Mouse (Mus musculus): ENCODE data around the gene Srsf1.

Gene Srsf1

DNA sequence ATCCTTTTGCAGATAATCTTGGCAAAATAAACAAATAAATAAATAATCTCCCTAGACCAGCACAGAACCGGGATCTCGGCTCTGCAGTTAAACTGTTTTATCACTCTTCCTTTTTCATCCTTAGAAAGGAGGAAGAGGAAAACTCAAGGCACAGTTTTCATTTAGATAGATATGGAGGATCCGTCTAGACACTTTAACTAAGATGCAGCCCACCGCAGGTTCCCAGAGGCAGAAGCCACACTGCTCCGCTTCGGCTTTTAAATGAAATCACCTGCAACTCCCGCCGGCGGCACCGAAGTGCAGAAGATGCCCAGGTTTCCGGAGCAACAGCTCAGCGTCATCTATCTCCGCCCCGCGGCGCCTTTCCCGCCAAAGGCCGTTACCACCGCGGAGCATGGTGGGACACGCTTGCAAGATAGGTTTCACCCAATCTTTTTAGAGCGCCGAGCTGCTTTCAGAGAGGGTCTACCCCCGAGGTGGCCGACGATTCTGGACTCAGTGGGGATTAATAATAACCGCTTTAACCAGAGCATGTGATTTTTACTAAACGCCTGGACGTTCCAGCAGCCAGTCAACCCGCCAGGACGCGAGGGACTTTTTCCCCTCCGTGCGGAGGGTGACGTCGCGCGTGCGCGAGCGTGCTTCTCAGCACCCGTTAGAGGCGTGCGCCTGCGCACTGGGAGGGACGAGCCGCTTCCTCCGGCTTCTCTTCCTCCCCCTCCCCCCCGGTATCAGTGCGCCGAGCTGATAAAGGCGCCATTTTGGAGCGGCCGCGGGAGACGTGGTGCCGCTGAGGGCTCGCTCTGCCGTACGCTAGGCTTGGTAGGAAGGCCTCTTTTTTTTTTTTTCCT, at the start of gene Srsf1:
Srsf1 (plus strand) TSS at position 430 of the 851 bp plus-strand sequence.
- in situ Hi-C loops (cut with MboI; ENCODE audit: low sequenced_read_pairs) = loop anchor here (10.0 kb wide), 1 partner anchor 52 kb away; no protein-coding TSS in a partner anchor

GRCm38 (mm10) chr11:87999751-88000150, 47.4 kb upstream of the Srsf1 start:
- in situ Hi-C loops (cut with MboI; ENCODE audit: low sequenced_read_pairs) = loop anchor here (10.0 kb wide), 1 partner anchor 45 kb away; the partner anchor contains the start of gene Srsf1

DNA sequence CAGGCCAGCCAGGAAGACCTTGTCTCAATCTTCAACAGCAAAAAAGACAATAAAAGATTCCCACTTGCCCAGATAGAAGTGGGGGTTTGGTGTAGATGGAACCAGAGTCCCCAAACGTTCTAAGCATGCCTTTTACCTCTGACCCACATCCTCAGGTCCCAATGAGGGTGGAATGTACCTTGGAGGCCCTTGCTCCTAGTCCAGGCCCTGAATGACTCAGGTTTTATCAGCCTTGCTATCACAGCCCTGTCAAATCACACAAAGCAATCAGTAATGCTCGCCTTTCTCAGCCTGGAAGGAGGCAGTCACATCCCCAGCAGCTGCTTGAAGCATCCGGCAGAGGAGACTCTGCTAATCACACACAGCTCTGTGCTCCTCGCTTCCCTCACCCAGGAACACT, 44.4 kb upstream of the Srsf1 start:
- in situ Hi-C loops (cut with MboI; ENCODE audit: low sequenced_read_pairs) = no loop called here

DNA sequence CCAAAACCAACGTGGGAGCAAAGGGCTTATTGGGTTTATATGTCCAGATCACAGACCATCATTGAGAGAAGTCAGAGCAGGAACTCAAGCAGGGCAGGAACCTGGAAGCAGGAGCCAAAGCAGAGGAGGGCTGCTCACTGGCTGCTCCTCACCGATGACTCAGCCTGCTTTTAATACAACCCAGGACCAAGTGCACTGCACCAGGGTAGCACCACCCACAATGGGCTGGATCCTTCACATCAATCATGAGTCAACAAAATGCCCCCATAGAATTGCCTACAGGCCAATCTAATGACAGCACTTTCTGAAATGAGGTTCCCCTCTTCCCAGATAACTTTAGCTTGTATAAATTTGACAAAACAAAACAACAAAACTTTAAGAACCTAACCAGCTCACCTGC, 43.0 kb upstream of the Srsf1 start:
- in situ Hi-C loops (cut with MboI; ENCODE audit: low sequenced_read_pairs) = no loop called here

DNA sequence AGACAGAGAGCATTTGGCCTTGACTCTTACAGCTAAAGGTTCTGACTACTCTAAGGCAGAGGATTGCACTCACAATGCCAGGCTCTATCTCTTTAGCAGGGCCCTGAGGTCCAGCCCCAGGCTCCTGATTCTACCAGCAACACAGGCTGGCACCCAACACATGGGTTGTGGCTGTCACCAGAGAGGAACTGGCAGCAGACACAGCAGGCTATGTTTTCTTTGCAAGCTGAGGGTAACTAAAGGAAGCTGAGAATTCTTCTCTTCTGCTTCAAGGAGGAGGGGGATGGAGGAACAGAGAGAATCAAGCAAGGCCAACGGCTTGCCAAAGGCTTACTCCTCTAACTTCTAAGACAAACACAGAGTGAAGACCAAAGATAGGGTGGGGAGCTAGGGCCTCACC, 38.5 kb upstream of the Srsf1 start:
- in situ Hi-C loops (cut with MboI; ENCODE audit: low sequenced_read_pairs) = no loop called here

DNA sequence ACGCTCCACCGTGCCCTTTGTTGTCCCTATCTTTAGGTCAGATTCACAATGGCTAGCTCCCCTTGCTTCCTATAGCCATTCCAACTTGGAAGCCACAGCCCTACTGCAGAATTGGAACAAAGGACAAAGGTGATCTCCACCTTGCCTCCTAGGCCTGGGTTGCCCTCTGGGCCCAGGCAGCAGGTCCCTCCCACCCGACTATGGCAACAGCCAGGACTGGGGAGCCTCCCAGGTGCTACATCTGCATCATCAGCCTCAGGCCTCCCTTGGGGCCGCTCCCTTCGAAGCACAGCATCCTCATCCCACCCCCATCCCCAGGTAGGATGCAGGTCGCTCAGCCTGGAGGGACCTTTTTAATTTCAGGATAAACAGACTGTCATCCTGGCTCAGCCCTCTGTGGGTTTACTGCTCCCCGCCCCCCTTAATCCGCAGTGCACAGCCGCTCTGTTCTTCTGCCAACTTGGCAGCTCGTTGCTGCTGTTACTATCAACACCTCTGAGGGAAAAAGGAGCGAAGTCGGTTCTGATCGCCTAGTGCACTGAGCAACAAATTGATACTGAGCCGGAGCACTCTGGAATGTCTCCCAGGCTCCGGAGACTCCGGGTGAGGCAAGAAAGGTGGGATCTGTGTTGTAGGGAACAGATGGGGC, 37.5 kb upstream of the Srsf1 start:
- in situ Hi-C loops (cut with MboI; ENCODE audit: low sequenced_read_pairs) = no loop called here

GRCm38 (mm10) chr11:88011208-88011913, 35.8 kb upstream of the Srsf1 start:
- in situ Hi-C loops (cut with MboI; ENCODE audit: low sequenced_read_pairs) = no loop called here

GRCm38 (mm10) chr11:88011914-88012419, 35.2 kb upstream of the Srsf1 start:
- in situ Hi-C loops (cut with MboI; ENCODE audit: low sequenced_read_pairs) = no loop called here

GRCm38 (mm10) chr11:88012621-88013244, 34.4 kb upstream of the Srsf1 start:
- in situ Hi-C loops (cut with MboI; ENCODE audit: low sequenced_read_pairs) = no loop called here

DNA sequence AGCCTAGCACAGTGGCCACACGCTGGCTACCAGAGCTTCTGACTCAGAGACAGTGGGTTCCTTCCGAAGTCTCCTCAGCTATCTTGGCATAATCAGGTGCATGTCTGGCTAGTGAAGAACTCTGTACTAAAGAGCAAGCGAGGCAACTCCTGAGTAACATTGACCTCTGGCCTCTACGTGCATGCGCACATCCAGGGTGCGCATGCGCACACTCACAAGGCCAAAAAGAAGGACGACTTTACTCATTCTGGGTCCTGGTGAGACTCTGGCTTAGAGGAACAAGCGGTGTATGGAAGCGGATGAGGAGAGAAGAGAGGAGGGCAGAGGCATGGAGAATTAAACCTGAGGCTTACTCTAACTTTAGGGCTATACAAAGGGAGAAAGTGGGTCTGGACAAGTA, 33.5 kb upstream of the Srsf1 start:
- in situ Hi-C loops (cut with MboI; ENCODE audit: low sequenced_read_pairs) = no loop called here

DNA sequence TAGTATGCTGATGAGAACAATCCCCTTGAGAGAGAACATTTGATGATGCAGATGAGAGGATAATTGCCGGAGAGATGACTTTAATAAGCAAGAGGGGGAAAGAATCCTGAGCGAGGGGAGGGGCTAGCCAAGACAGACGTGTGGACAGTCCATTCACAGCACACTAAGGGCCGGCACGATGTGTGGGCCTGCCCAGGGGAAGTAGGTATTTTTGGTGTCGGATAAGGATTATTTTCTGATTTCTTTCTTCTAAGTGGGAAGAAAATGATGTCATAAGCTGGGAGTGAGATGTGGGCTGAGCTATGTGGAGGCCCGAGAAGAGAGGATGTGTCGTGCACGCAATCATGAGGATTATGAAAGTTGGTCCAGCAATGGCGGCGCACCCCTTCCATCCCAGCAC, 32.0 kb upstream of the Srsf1 start:
- in situ Hi-C loops (cut with MboI; ENCODE audit: low sequenced_read_pairs) = no loop called here

GRCm38 (mm10) chr11:88015795-88016194, 31.4 kb upstream of the Srsf1 start:
- in situ Hi-C loops (cut with MboI; ENCODE audit: low sequenced_read_pairs) = no loop called here

GRCm38 (mm10) chr11:88023933-88024332, 23.2 kb upstream of the Srsf1 start:
- in situ Hi-C loops (cut with MboI; ENCODE audit: low sequenced_read_pairs) = no loop called here

DNA sequence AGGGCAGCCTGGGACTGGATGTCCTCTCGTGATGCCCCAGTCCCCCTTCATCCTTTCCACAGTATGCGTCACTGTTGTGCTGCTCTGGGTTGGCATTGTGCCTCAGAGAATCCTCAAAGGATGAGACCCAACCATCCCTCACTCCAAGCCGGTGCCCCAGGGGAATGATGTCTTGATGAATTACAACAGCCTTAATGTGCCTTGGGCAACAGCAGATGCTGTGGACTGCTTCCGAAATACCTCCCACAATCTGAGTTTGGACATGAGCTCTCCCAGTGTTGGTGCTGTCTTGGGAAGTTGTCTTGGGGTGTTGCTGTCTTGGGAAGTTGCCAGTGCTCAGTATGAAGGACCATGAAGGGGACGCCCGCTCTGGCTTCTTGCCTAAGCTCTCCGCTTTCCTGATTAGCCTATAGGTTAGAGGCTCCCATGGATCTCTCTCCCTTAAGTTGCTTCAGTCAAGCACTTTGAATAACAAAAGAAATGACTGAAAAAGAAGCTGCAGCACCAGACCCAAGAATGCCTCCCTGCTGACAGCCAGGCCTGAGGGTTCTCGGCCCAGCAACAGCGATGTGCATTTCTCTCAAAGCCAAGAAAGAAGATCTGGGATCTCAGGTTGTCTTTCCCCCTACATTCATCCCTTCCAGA, 19.7 kb upstream of the Srsf1 start:
- in situ Hi-C loops (cut with MboI; ENCODE audit: low sequenced_read_pairs) = no loop called here

DNA sequence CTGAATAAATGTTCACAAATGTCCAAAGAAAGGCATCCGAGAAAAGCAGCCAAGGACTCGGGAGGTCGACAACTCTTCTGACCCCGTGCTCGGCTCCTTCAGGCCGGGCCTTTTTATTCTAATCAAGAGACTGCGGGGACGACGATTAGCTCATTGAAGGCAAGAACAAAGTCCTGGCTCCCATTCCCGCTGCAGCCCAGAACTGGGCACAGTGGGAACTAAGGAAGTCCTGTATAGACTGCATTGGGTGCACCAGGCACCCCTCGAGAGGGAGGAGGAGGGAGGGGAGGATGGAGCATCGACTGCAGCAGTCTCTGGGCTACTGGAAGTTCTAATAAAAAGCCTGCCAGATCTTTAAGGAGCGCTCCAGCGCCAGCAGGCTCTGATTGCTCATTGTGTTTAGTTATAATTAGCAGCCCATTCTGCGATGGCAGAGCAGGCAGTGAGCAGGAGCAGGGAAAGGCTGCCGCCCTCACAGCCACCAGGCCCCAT, 18.9 kb upstream of the Srsf1 start:
- in situ Hi-C loops (cut with MboI; ENCODE audit: low sequenced_read_pairs) = no loop called here

- in situ Hi-C loops (cut with MboI; ENCODE audit: low sequenced_read_pairs) = no loop called here
These were observed 17.0 kb upstream of the Srsf1 start for GRCm38 (mm10) chr11:88030219-88030618.

DNA sequence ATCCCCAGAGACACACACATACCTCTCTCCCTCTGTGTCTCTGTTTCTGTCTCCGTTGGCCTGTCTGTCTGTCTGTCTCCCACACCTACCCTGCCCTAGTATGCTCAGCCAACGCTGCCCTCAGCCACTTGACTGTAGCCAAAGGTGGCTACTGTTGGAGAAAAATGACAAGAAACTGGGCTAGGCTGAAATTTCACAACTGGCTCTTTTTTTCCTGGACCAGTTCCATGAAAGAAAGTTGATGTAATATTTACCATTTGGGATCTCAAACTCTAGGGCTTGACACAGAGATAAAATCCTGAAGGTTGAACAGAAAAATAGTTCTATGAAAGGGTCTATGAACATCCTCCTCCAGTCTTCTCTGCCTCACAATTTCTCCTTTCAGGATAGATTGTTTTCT, 16.3 kb upstream of the Srsf1 start:
- in situ Hi-C loops (cut with MboI; ENCODE audit: low sequenced_read_pairs) = no loop called here

DNA sequence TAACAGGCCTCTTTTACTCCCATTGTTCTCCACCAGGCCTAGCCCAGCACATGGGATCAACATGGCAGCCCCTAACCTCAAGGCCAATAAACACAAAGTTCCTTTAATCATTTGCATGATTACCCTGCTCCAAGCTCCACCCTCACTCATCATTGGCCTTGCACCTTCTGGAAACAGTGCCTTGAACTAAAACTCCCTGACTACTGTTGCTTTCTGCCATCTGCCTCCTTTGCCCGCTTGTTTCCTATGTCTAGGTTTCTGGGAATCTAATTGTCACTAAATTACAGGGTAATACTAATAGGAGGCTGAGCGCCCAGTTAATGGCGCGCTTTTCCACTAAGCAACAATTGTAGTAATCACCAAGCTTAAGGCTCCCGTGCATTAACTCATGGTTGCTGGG, 15.4 kb upstream of the Srsf1 start:
- in situ Hi-C loops (cut with MboI; ENCODE audit: low sequenced_read_pairs) = no loop called here

GRCm38 (mm10) chr11:88035970-88036369, 11.2 kb upstream of the Srsf1 start:
- in situ Hi-C loops (cut with MboI; ENCODE audit: low sequenced_read_pairs) = no loop called here

GRCm38 (mm10) chr11:88036761-88037251, 10.4 kb upstream of the Srsf1 start:
- in situ Hi-C loops (cut with MboI; ENCODE audit: low sequenced_read_pairs) = no loop called here

All from CH12F3 (cell line).